Mouse (Mus musculus) left cerebral cortex, adult 6 months (tissue): ENCODE measurements around the gene Atxn3. TPM values are rescaled to one million over a fixed set of nuclear protein-coding genes. Genes with fewer than 3 reads are reported as not detected.

ENCODE experiments used
- long read RNA-seq, 2 experiments: library from polyadenylated mRNA; unstranded; transcript quantifications; one replicate each; pipeline ENCODE4 v2.0.0; 2019 to 2020
- polyA plus RNA-seq: library from polyadenylated mRNA; unstranded; fragments of <200 nt; fragmentation: Nextera tagmentation; gene quantifications from 2 replicates; pipeline ENCODE4 v1.2.3, GENCODE M21; 2021

Gene Atxn3
- 5.1 and 10.1 TPM in 2 replicates for polyA plus RNA-seq
- long read RNA-seq, experiment 1, full-length matches to known transcripts, result 15 of 35 reads
- long read RNA-seq, experiment 1, partial matches to known transcripts, result 1 of 35 reads
- long read RNA-seq, experiment 1, other reads (novel, unspliced or antisense), result 19 of 35 reads
- long read RNA-seq, experiment 2, full-length matches to known transcripts, result 5 of 14 reads
- long read RNA-seq, experiment 2, partial matches to known transcripts, result 2 of 14 reads
- long read RNA-seq, experiment 2, other reads (novel, unspliced or antisense), result 7 of 14 reads

GRCm38 (mm10) chr12:101957942-101958544 is at the start of gene Atxn3:
Atxn3 (minus strand) TSS chr12:101958246.

GRCm38 (mm10) chr12:101975601-101976571 is 17.8 kb upstream of the Atxn3 start, which contains the start of gene Cpsf2:
Cpsf2 (plus strand) TSS chr12:101975988.

GRCm38 (mm10) chr12:101912626-101913490 is 45.2 kb downstream of the Atxn3 start, which contains the start of gene Trip11:
Trip11 (minus strand) TSS chr12:101913267.

Other genes with a start within 250 kb of the Atxn3 start
- 0.09 TPM in 1 of 2 replicates, not detected in the other for gene Tc2n, start 239.7 kb downstream of the Atxn3 start, polyA plus RNA-seq
- 6.3 and 6.5 TPM in 2 replicates for gene Fbln5, start 139.2 kb downstream of the Atxn3 start, polyA plus RNA-seq
- 15.0 and 21.5 TPM in 2 replicates for gene Trip11, start 45.0 kb downstream of the Atxn3 start, polyA plus RNA-seq
- 9.6 and 11.2 TPM in 2 replicates for gene Cpsf2, start 17.7 kb upstream of the Atxn3 start, polyA plus RNA-seq
- 9.3 and 12.2 TPM in 2 replicates for gene Slc24a4, start 170.5 kb upstream of the Atxn3 start, polyA plus RNA-seq